Mouse (Mus musculus) layer of hippocampus, adult 8-10 months (tissue): ENCODE results near the gene Fam49a. TPM values are rescaled to one million over a fixed set of nuclear protein-coding genes. Genes with fewer than 3 reads are reported as not detected.

Source experiments
- DNase-seq, 2 experiments: peaks; one replicate each; pipeline ENCODE4 v3.0.0; 2022; ENCODE audit warnings: low spot score in 2 of 2
- total RNA-seq, 4 experiments: library from RNA; stranded (reverse); gene quantifications; 2 replicates each; pipeline ENCODE4 v1.2.4; 2022

Gene Fam49a
- total RNA-seq, 4 experiments from 2014 or later, result 159 to 187 (median 169) TPM

DNA sequence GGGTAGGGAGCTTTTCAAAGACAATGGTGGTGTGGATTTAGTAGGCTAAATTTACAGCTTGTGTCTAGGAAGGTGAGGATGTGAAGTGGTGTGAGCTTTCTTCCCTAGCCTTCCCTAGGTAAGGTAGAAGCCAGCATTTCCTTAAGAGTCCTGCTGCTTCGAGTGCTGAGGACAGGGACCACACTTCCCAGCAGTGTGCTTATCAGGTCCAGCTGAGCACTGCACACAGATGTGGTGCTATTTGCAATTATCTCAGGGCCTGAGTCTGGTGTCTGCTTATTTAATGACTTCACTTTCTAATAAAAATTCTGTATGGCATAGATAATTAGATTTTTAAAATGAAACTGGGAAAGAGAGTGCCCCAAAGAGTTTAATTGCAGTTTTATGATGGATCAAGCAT, 4.6 kb downstream of the Fam49a start:
- no peak for DNase-seq

DNA sequence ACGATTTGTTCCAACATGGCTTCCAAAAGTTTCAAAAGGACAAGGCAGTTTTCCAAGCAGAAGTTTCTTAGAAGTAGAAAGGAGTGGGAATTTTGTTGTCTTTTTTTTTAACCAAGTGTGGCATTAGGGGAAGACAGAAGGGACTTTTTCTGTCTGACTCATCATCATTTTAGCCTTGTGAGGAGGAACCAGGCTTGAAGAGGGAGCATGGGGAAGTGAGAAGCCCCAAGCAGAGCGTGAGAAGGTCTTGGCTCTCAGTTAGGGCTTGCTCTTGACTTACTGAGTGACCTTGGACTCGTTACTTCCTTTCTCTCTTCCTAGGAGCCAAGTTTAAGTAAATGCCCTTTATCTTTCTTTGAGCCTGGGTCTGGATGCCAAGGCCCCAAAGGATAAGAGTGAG, 8.6 kb downstream of the Fam49a start:
- DNase-seq, result no peak

DNA sequence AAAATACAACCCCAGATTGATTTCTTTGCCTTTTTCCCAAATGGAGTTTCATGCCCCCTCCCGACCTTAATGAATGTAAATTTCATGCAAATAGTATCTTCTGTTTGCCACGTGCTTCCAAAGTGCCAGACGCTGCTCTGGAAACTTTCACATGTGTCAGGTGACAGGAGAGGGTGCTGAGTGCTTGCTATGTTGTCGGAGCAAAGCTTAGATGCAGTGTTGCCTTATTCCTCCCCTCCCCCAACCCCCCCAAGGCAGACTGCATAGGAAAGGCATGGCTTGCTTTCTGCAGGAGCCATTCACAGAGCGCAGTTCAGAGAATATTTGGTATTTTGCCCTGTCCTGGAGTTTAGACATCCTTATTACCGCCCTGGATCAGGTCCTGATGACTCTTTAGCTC, 12.2 kb downstream of the Fam49a start:
- no peak for DNase-seq

DNA sequence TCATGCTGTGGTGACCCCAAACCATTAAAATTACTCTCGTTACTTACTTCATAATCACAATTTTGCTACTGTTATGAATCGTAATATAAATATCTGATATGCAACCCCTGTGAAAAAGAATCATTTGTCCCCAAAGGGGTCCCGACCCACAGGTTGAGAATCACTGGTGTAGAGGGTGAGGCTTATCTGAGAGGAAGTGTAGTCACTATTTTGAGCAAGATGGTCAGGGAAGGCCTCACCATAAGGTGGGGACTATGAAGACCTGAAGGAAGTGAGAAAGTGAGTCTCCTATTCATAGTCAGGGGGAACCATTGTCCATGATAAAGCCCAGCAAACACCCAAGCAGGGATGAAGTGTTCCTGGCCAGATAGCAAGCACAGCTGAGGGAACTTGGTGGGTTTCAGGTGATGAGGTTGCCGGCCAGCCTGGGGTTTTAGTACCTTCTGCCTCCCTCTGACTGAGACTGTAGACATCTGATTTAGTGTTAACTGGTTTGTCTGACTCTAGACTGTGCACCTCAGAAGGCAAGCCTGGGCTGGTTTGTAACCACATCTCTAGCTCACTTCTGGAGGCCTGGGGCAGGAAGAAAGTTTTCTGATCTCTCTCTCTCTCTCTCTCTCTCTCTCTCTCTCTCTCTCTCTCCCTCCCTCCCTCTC, 13.3 kb downstream of the Fam49a start:
- no peak for DNase-seq

DNA sequence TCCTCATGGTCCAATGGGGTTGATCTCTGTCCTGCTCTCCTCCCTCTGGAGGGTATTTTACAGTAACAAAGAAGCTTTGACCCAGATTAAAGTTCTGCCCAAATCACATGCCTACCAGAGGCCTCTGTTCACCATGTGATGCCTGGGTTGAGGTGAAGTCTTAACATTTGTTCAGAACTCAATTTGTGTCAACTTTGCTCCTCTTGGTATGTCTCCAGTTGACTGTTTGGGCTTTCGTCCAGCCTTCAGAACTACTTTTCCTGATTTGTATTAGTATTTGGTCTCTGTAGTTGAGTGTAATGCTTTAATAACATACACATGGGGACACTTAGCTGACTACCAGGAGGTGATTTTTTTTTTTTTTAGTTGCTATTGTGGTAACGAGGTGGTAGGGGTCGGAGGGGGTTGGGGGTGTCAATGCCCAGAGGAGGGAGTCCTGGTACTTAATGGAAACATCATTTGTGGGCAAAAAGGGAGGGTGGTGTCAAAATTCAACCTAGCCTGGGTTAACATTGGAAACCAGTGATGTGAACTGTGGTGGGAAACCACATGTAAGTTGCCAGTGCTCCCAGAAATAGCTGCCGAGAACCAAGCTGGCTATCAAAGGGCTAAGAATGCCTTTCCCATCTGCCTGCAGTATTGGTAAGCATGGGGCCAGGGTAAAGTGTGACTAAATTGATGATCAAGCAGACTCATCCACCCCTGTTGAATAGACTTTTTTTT, 16.0 kb downstream of the Fam49a start:
- no peak for DNase-seq

DNA sequence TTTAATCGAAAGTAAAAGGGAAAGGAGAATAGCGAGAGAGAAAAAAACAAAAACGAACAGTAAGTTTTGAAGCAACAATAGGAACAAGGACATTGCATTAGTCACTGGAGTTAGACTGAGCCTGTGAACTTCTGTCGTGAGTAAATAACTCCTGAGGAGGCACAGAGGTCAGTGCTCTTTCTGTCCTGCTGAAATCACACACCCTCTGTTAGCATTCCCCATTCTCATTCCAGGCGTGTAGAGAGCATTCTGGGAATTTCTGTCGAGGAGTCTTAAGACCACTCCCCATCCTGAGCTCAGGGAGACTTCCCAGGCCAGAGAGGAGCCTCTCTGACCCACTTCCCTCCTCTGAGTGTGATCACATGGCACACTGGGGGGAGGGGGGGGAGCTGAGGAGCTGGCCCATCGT, 16.5 kb downstream of the Fam49a start:
- DNase-seq, result no peak

DNA sequence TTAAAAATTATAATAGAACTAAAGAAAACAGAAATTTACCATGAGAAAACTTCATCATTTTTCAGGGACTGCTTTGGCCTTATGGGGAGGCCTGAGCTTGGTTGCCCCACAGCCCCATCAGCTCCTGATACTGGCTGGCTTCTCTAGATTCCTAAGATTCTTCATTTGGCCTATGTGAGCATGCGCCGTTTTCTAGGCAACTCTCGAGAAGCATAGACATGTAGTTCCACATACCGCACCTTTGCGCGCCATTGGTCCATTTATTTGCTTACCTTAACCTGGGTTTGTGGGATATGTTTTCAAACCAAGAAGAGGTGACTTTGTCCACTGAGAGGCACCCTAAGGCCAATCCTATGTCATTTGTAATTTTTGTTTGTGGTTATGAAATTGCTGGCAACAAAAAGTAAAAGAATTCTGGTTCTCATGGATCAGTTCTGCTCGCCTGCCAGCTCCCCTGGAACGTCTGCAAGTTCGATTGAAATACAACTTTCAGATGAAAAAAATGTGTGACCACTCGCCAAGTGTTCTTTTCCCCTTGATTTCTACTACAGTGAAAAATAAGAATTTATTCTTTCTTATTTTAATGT, 21.9 kb downstream of the Fam49a start:
- no peak for DNase-seq

DNA sequence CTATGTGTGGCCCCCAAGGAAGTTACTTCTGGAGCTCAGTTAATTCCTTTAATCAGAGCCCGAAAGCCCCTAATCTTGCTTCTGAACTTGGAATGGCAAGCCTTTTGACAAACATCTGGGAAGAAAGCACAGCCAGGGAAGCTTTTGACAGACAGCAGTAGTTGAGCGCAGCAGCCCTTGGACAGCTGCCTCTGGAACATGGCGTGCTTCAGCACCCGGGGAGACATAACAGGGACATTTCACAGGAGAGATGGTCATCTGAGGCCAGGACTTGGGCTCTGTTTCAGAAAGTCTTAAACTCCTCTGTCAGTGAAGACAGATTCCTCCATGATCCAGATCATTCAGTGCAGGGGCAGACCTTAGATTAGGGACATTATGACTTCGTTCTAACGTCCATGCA, 22.6 kb downstream of the Fam49a start:
- no peak for DNase-seq

DNA sequence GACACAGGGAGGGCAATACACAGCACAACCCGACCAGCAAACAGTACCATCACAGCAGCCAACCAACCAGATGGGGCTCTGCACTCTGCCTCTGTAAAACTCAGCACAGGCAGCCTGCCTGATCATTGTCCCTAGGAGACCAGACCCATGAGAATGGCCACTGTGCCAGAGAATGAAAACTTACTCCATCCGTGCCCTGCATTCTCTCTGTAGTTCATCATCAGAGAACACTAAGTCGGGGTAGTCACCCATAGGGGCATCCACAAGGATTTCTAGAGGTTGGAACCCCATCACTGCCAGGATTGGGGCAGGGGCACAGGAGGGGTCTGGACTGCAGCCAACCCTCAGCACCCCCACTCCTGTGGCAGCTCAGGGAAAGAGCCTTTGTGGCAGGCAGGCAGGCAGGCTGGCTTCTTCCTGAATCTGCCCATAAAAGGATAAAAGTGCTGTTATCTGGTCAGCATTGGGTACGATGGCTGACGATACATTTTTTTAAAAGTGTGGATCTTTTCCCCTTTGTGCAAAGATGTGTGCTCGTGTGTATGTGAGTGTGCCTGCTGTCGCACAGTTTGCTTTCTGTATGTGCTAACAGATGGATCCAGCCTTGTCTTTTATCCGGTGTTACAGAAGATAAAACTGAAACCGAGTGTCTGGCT, 25.3 kb downstream of the Fam49a start:
- peak; percentile 44 to 50 for DNase-seq

DNA sequence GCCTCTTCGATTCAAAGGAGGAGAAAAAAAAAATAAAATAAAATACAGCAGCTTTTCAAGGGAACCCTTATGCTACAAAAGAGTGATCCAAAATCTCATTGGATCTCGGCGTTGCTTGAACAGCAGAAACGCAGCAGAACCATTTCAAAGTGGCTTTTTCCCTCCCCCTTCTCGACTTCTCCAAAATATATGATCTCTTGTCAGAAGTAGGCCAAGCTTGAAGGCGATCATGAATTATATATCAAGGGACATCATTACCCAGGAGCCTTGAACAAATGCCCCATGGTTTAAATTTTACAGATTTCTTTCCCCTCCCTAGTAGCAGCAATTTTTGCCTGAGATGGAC, 25.8 kb downstream of the Fam49a start:
- DNase-seq, result no peak

DNA sequence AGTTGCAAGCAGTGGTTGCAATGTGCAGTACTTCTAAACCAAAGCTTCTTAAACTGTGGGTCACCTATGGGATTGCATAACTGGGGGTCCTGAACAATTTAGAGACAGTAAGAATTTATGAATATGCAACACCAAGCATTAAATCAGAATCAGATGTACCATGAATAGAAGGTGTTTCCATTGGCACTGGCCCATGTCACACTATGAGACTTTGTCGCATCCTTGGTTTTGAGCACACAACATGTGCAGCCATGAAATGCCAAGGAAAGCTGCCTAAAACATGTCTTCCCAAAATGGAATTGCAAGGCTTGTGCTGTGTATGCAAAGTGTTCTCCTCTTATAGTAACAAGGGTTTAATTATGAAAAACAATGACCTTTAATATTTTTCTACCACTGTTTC, 26.6 kb downstream of the Fam49a start:
- no peak for DNase-seq

DNA sequence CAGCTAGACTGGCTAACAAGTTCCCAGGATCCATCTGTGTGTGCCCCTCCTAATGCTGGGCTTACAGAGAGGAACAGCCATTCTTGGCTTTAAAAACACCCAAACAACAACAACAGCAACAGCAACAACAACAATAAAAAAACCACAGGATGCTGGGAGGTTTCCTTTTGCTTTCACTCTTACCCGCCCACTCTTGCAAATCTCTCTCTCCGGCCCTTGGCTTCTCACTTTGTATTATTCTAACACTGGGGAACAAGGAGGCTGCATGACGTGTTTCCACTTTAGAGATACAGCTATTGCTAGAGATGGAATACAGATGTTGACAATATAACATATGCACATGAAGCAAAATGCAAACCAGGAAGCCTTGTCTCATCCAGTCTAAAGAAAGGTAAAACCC, 27.7 kb downstream of the Fam49a start:
- no peak for DNase-seq

DNA sequence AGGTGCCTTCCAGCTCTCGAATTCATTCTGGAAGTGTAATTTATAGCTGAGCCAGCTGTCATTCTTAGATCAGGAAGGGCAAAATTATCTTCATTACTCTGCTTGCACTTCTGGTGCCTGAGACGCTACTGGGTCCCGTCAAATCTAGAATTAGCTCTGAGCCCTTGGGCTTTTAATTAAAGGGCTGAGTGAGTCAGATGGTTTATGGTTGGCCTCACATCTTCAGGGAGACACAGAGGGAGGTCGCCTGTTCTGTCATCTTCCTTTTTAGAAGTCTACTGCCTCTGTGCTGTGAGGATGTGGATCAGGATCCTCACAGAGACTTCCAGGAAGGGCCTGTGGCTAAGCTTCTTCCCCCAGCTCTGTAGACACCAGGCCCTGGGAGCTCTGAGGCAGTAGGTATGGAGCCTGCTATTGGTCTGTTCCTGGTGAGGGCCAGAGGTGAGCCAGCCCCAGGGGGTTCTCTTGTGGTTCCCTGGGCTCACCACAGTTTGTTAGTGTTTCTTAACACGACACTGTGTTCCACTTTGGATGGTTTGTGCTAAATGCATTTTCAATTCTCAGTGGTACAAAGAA, 30.2 kb downstream of the Fam49a start:
- DNase-seq, result no peak

DNA sequence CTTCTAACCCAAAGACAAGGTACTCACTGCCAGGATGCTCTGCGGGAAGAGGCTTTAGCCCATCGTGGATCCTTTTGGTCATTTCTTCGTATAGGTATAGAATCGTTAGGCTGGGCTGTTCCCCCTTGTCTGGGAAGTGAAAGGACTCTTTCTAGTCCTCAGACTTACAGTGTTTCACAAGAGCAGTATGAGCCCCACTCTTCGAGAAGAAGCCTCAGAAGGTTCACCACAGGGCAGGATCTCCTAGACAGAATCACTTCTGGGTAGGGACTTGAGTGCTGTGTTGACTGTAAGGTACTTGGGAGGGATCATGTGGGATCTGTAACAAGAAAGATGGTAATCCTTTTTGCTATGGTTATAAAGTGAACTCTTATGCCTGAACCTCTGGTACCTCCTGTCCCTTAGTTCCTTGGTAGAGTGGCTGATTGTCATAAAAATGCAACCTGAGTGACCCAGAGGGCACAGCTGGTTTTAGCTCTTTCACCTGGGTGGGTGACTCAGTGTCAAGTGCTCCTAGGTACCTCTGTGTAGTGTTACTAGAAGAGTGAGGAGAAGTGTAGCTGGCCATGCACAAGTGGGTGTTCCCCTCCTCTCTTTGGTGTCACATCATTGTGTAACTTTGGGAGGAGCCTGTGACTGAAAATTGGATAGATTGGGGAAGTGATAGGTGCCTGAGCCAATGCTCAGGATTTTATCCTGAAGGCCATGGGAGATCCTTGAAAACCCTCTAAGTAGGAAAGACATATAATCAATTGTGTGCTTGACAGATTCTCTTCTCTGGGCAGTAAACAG, 32.6 kb downstream of the Fam49a start:
- DNase-seq, result no peak

DNA sequence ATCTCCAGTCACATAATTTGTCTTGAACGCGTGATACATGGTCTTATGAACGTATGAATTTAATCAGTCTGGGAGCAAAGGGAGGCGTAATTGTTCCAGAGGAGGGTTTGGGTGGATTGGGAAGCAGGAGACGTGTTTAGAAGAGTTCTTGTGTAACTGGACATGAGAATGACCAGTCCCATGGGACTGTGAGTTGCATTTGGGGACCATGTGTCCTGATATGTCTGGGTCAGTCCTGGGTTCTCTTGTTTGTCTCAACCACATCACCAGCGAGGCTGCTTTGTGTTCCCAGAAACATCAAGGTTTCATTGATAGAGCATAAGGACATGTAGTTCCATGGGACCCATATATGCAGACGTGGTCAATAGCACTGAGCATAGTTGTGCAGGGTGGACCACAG, 36.5 kb downstream of the Fam49a start:
- no peak for DNase-seq

DNA sequence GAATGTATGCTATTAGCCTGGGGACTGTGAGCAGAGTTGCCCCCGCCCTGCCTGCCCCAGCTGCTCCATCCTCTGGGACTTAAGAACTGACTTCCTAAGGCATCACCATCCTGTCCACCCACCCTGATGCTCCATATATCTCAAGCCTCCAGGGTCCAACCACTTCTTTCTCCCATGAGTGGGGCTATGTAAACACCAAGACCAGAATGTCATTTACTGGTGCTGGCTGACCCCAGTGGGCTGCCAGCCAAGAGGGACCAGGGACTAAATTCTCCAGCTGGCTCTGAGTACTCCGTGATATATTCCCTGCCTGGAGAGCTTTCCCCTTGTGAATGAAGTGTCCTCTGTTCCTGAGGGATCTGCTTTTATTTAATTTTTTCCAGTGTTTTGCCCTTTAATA, 37.4 kb downstream of the Fam49a start:
- no peak for DNase-seq

DNA sequence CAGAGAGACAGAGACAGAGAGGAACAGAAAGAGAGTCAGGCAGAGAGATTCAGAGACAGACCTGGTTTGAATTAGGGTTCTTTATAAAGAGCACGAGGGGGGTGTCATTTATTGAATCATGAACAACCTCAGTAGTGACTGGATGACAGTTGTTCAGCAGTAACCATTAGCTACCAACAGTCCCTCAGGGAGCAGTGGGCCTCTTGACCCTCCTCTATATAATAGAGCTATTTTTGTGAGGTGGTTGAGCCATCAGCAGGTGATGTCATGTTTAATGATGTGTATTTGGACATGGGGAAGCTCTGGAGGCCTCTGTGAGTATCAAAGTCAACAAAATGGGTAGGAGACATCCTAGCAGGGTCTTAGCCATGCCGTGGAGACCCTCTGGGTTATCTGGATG, 39.2 kb downstream of the Fam49a start:
- DNase-seq, result no peak

DNA sequence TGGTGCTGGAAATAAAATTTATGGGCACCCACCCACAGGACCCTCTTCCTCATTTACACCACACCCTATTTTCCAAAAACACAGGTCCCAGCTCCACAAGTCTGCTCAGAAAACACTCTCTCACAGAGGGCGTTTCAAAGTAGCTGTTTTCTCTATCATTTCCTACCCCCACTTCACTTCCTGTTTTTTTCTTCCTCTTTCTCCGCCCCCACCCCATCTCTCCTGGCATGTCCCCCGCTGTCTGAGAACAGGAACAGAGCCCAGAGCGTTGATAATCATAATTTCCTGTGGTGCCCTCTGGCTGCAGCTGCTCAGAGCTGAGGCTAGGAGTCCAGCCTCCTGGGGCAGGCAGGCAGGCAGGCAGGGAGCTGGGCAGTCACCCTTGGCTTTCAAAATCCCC, 39.9 kb downstream of the Fam49a start:
- DNase-seq, result peak in 1 of 2 experiments; percentile 35

DNA sequence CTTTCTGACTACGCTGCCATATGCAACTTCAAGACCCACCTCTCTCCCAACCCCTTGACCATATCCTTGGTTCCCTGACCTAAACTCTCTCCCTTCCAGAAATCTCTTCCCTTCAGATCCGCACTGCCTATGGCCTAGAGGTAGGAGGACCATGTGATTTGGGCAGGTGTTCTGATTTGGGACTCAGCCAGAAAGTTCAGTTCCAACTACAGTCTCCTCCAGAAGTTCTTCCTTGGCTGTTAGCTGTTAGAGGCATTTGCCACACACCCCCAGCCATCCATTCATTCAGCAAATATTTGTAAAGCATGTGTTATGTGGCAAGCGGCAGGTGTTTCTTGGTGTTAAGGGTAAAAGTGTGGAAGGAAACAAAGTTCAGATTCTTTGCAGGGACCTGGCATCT, 44.3 kb downstream of the Fam49a start:
- no peak for DNase-seq

DNA sequence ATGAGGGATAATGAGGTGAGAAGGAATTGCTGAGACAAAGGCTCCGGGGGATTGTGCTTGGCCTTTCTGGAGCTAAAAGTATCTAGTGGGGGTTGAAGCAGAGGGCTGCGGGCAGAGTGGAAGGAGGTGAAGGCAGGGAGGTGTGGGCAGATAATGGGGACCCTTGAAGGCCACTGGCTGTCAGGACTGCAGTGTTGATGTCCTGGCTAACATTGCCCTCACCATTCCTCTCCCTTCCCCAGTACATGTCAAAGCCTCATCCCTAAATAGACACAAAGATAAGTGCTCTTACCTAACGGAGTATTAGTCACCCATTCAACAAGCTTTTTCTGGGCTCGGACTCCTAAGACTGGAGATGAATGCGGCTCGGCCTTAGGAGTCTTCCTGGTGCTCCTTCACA, 44.9 kb downstream of the Fam49a start:
- no peak for DNase-seq

DNA sequence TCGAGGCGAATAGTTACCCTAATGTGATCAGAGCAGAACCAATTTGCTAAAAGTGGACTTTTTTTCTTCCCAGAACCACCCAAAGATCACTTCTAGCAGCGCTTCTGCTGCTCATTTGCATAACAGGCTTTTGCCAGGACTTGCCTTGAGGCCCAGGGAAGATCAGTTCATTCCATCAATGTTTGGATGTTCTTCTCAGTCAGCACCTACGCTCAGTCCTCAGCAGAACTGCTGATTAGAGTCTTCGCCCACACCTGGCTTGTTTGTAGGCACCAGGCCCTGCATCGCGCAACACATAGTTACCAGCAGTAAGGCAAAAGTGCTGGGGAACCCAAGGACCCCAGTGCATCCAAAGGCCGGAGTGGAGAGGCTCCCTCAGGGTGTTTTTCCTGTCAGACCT, 45.3 kb downstream of the Fam49a start:
- DNase-seq, result no peak
